Mouse (Mus musculus): ENCODE measurements around the gene Vav3. TPM values are rescaled to one million over a fixed set of nuclear protein-coding genes. Genes with fewer than 3 reads are reported as not detected.

Vav3 gene
- polyA plus RNA-seq, 1 experiment from 2014 or later, result 8.7 TPM

DNA sequence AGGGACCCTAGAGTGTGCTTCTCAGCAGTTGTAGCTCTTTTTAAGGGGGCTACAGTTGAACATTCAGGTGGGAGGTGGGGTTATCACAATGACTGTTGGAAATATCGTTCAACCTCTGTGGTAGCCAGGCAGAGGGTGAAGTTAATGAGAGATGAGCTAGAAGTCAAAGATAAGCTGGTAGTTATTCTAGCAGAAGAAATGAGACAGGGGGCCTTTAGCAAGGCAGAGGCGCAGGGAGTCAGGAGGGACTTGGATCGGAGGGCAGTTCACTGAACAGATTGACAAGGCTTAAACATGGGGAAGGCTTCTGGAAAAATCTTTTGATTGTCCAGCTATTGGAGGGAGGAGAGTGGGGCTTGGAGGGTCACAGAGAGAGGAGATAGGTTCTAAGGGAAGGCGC is 147.4 kb downstream of the Vav3 start:
- no peak for ATAC-seq (ENCODE audit: insufficient number of reproducible peaks, insufficient read depth, low FRiP score, low TSS enrichment)
- Histone ChIP-seq H3K27me3 (no peaks in the 10 kb centered on the region), H3K36me3 (no peaks in the 10 kb centered on the region), H3K9me3 (no peaks in the 10 kb centered on the region), H3K27ac (no peak overlapping the region), H3K4me2 (replicated peaks) (no peak overlapping the region), H3K9ac (no peak overlapping the region), H3K4me1 (no peaks in the 10 kb centered on the region), H3K4me3 (no peak overlapping the region)
- 90% methylated on average over 4 of the region's 4 CpGs for WGBS

DNA sequence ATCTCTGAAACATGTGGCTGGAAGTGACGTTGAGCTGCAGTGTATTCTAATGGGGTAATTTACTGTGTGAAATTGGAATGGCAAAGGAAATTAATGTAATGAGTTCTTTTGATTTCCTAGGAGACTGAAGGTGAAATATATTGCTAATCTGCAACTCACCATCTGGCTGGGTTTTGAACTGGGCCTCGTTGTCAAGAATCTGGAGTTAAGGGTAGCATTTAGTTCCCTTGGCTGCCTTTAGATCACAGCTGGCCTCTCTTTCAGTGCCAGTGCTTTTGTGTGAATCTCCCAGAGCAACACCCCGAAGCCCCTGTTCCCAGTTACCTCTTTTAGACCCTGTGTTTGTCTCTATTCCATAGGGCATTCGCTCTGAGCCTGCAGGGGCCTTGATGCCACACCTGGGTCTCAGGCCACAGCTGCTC is 148.3 kb downstream of the Vav3 start:
- Histone ChIP-seq H3K27ac (no peak overlapping the region), H3K9me3 (no peaks in the 10 kb centered on the region), H3K36me3 (no peaks in the 10 kb centered on the region), H3K4me1 (no peaks in the 10 kb centered on the region), H3K4me2 (replicated peaks) (no peak overlapping the region), H3K27me3 (no peaks in the 10 kb centered on the region), H3K9ac (no peak overlapping the region), H3K4me3 (no peak overlapping the region)
- WGBS, result 52% methylated on average over 4 of the region's 4 CpGs
- no peak for ATAC-seq (ENCODE audit: insufficient number of reproducible peaks, insufficient read depth, low FRiP score, low TSS enrichment)

DNA sequence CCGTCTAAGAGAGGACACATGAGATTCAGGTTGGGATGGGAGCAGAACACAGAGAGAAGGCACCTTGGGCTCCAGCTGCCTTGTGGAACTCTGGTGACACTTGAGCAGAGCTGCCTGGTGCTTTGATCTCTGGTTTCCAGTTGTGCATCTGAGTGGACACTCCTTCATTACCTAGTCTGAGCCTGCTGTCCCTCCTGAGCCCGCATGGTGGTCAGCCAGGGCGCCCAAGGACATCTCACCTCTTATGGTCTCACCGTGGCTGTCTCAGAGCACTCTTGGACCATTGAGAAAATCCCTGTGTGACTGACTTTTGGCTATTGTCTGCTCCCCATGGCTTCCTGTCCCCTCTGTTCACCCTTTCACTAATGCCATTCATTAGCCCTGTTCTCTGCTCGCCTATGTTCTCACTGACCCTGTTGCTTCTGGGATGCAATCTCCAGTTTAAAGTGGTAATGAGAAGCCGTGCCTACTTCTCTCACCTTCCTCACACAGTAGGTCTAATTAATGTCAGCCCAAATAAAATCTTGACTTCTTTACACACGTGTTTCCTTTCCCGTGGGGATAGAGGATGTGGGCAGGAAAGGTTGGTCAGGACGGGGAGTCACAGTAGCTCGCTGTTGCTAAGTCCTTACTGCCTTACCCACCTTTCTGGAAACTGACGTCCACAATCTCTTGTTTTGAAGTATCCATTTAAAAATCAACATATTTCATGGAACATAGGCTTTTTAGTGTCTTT is 150.3 kb downstream of the Vav3 start:
- H3K9me3 ChIP-seq, result no peaks in the 10 kb centered on the region
- no peak overlapping the region for H3K4me3 ChIP-seq
- H3K4me1 ChIP-seq, result no peaks in the 10 kb centered on the region
- no peaks in the 10 kb centered on the region for H3K27me3 ChIP-seq
- no peak overlapping the region for H3K9ac ChIP-seq
- H3K36me3 ChIP-seq, result no peaks in the 10 kb centered on the region
- H3K27ac ChIP-seq, result no peak overlapping the region
- WGBS, result 65% methylated on average over 11 of the region's 11 CpGs
- ATAC-seq (ENCODE audit: insufficient number of reproducible peaks, insufficient read depth, low FRiP score, low TSS enrichment), result no peak
- no peak overlapping the region for H3K4me2 ChIP-seq (replicated peaks)

DNA sequence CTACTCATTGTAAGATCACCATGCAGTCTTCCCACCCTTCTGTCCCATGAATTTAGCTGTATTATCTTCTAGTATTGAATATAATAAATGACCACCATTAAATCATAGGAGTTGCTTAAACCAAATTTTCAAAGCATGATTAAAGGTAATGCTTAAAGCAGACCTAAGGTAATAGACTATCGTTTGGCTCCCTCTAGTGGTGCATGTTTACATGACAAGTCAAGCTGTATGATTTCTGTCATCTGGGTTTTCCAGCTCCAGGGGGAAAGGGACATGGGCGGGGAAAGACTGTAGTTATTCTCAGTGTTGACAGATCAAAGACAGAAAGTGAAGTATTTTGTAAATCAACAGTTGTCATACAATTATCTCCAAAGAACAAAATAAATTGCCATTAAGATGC is 151.1 kb downstream of the Vav3 start:
- Histone ChIP-seq H3K9ac (no peak overlapping the region), H3K36me3 (no peaks in the 10 kb centered on the region), H3K9me3 (no peaks in the 10 kb centered on the region), H3K4me1 (no peaks in the 10 kb centered on the region), H3K4me2 (replicated peaks) (no peak overlapping the region), H3K4me3 (no peak overlapping the region), H3K27ac (no peak overlapping the region), H3K27me3 (no peaks in the 10 kb centered on the region)
- 6% methylated on average over 2 of the region's 2 CpGs for WGBS
- no peak for ATAC-seq (ENCODE audit: insufficient number of reproducible peaks, insufficient read depth, low FRiP score, low TSS enrichment)

DNA sequence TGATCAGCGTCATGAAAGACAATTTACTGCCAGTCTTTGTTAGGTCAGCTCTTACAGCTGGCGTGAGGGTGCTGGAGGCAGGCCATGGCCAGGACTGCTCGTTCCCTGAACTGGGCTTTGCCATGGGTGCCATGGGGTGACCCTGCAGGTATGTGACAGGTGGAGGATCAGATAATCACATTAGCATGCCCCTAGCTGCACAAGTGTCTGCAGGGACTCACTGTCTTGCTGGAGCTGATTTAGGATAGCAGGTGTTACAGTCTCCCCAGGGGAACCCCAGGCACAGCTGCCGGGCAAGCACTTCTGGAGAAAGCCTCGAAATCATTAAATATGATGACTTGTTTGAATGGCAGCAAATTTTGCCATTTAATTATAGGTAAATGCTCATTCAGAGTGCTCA is 156.0 kb downstream of the Vav3 start:
- Histone ChIP-seq H3K27me3 (no peaks in the 10 kb centered on the region), H3K4me2 (replicated peaks) (no peak overlapping the region), H3K27ac (no peak overlapping the region), H3K4me1 (no peaks in the 10 kb centered on the region), H3K36me3 (no peaks in the 10 kb centered on the region), H3K9ac (no peak overlapping the region), H3K4me3 (no peak overlapping the region), H3K9me3 (no peaks in the 10 kb centered on the region)
- WGBS, result 74% methylated on average over 5 of the region's 5 CpGs
- ATAC-seq (ENCODE audit: insufficient number of reproducible peaks, insufficient read depth, low FRiP score, low TSS enrichment), result peak; percentile 41; the same call in 1 of the 2 replicates

DNA sequence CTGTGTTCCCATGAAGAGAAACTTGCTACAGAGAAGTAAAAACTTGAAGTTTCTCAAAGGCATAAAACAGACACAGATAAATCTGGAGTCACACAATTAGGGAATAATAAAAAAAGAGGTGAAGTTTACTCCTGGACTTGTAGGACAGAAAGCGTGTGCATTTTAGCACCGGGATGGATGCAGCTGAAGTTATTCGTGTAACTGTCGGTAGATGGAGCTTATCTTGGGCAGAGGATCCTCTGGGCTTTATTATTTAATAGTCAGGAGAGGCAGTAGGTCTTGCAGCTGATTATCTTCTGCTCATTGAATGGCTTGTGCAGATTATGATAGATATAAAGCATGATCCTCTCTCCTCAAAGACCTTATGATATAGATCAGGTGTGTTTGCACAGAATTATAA is 156.6 kb downstream of the Vav3 start:
- H3K27ac ChIP-seq, result no peak overlapping the region
- 82% methylated on average over 4 of the region's 4 CpGs for WGBS

DNA sequence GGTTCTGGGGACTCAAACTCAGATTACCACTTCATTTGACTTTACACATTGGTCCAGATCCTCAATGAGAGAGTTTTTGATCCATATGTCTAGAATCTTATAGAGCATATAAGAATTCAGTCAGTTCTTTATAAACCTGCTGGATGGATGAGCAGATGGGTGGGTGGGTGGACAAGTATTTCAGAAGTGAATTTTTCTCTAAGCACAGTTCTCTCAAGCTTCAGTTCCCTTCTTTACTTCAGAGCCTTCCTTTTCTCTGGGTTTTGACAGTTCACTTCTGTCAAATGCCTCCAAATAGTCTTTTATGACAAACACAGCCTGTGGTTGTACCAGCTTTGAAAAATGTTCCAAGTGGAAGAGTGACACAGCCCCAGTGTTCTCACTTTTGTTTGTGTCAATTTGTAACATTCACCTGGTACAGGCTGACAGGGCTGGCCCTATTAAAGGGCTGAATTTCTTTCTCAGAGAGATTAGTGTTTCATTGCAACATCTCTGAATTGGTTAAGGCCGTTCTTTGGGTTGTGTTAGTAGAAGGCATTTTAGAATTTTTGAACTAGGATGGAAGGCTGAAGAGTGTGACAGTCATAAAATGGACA is 159.5 kb downstream of the Vav3 start:
- Histone ChIP-seq H3K9ac (no peak overlapping the region), H3K4me3 (no peak overlapping the region), H3K4me1 (no peaks in the 10 kb centered on the region), H3K27me3 (no peaks in the 10 kb centered on the region), H3K27ac (no peak overlapping the region), H3K36me3 (no peaks in the 10 kb centered on the region), H3K9me3 (no peaks in the 10 kb centered on the region), H3K4me2 (replicated peaks) (no peak overlapping the region)
- WGBS, result 91% methylated on average over 1 of the region's 1 CpGs
- ATAC-seq (ENCODE audit: insufficient number of reproducible peaks, insufficient read depth, low FRiP score, low TSS enrichment), result no peak

More for the DNA sequence above, 156.6 kb downstream of the Vav3 start:
- no peaks in the 10 kb centered on the region for H3K4me1 ChIP-seq
- no peak overlapping the region for H3K4me2 ChIP-seq (replicated peaks)
- H3K36me3 ChIP-seq, result no peaks in the 10 kb centered on the region
- no peak for ATAC-seq (ENCODE audit: insufficient number of reproducible peaks, insufficient read depth, low FRiP score, low TSS enrichment)
- H3K9ac ChIP-seq, result no peak overlapping the region
- no peak overlapping the region for H3K4me3 ChIP-seq
- H3K27me3 ChIP-seq, result no peaks in the 10 kb centered on the region
- no peaks in the 10 kb centered on the region for H3K9me3 ChIP-seq

DNA sequence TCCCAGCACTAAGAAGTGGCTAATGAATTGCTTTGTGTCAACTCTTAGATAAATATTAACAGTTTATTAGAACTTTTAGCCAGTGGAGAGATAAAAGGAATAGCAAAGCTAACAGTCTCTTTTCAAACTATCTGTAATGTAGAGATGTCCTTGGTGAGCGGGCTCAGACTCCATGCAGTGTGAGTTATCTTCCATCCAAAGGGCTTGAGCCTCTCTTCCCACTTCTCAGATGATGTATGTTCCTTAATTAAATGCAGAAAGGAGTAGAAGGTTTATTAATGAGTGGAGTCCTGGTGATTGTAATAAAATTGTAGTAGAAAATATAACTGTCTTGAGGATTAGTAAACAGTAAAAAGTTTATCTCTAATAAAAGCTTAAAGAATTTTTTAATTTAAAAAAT is 169.3 kb downstream of the Vav3 start:
- Histone ChIP-seq H3K36me3 (no peaks in the 10 kb centered on the region), H3K9me3 (no peaks in the 10 kb centered on the region), H3K27ac (no peak overlapping the region), H3K9ac (no peak overlapping the region), H3K4me2 (replicated peaks) (no peak overlapping the region), H3K4me3 (no peak overlapping the region), H3K27me3 (no peaks in the 10 kb centered on the region), H3K4me1 (no peaks in the 10 kb centered on the region)
- ATAC-seq (ENCODE audit: insufficient number of reproducible peaks, insufficient read depth, low FRiP score, low TSS enrichment), result no peak
- 72% methylated on average over 1 of the region's 1 CpGs for WGBS

DNA sequence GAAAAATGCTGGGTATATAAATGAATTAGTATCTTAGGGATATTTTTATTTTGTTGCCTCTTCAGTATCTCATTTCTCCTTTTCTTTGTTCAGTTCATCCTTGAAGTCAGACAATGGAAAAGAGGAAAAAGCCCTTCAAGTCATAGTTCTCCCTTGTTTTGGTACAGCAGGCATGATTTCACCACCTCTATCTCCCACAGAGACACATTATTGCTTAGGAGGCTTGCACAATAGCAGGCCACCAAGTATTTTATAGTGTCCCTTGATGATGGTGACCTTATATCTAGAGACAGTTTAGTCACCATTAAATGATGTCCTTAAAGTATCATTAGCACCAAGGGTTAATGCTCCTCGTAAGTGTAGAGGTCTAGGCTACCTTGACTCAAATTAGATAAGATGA is 171.4 kb downstream of the Vav3 start:
- Histone ChIP-seq H3K4me3 (no peak overlapping the region), H3K4me1 (no peaks in the 10 kb centered on the region), H3K4me2 (replicated peaks) (no peak overlapping the region), H3K9ac (no peak overlapping the region), H3K27ac (no peak overlapping the region), H3K36me3 (no peaks in the 10 kb centered on the region), H3K27me3 (no peaks in the 10 kb centered on the region), H3K9me3 (no peaks in the 10 kb centered on the region)
- 82% methylated on average over 1 of the region's 1 CpGs for WGBS
- ATAC-seq (ENCODE audit: insufficient number of reproducible peaks, insufficient read depth, low FRiP score, low TSS enrichment), result no peak

DNA sequence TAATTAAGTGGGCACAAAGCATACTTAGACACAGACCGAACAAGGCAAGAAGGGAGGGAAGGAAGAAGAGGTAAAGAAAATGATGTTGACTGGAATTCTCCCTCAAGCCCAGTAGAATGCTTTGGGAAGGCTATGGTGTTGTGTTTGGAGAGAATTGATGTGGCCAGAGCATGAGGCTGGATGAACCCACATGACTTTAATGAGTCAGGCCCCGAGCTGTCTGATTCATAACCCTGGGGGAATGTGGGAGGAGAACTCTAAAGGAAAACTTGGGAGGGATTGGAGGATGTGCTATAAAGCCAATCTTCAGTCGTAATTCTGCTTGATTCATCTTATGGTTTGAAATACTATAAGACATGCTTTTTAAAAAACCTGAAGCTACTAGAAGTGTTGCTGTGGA is 175.0 kb downstream of the Vav3 start:
- no peak for ATAC-seq (ENCODE audit: insufficient number of reproducible peaks, insufficient read depth, low FRiP score, low TSS enrichment)
- no peak overlapping the region for H3K9ac ChIP-seq
- H3K36me3 ChIP-seq, result no peaks in the 10 kb centered on the region
- no peak overlapping the region for H3K4me3 ChIP-seq
- H3K27me3 ChIP-seq, result no peaks in the 10 kb centered on the region
- no peak overlapping the region for H3K27ac ChIP-seq
- H3K9me3 ChIP-seq, result no peaks in the 10 kb centered on the region
- H3K4me1 ChIP-seq, result no peaks in the 10 kb centered on the region
- no peak overlapping the region for H3K4me2 ChIP-seq (replicated peaks)
- 74% methylated on average over 3 of the region's 3 CpGs for WGBS

DNA sequence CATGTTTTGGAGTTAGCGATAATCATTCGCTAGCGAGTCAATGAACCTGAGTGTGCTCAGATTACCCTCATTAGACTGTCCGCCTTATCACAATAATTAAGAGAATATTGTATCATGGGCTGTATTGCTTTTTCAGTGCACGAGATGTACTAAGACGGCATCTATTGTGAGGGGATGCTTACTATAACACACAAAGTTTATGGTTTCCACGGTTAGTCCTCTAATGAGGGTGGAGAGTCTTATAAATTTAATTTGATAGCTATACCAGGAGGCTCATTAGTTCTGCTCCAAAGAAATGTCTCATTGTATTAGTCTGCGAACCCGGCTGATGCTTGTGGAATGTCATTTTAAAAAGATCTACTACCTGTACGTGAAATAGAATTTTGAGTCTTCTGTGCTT is 175.9 kb downstream of the Vav3 start:
- Histone ChIP-seq H3K27me3 (no peaks in the 10 kb centered on the region), H3K4me3 (no peak overlapping the region), H3K4me2 (replicated peaks) (no peak overlapping the region), H3K4me1 (no peaks in the 10 kb centered on the region), H3K9me3 (no peaks in the 10 kb centered on the region), H3K9ac (no peak overlapping the region), H3K27ac (no peak overlapping the region), H3K36me3 (no peaks in the 10 kb centered on the region)
- WGBS, result 77% methylated on average over 10 of the region's 10 CpGs
- no peak for ATAC-seq (ENCODE audit: insufficient number of reproducible peaks, insufficient read depth, low FRiP score, low TSS enrichment)

DNA sequence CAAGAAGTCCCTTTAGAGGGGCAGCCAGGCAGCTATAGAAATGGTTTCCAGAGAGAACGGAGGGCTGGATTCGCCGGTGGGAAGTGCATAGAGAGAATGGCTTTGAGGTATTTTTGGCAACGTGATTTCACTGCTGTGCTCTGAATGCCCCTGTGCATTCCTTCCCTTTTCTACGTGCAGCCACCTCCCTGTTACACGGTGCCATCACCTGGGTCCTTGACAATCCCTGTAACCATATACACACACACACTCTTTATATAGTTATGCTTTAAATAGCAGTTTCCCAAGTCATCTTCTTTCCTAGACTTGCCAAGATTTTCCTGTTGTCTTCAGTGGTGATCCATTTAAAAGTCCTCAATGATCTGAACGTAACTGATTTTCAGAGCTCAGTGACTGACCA is 181.7 kb downstream of the Vav3 start:
- Histone ChIP-seq H3K36me3 (no peaks in the 10 kb centered on the region), H3K9me3 (no peaks in the 10 kb centered on the region), H3K4me3 (no peak overlapping the region), H3K27me3 (no peaks in the 10 kb centered on the region), H3K27ac (no peak overlapping the region), H3K4me1 (no peaks in the 10 kb centered on the region), H3K9ac (no peak overlapping the region), H3K4me2 (replicated peaks) (no peak overlapping the region)
- WGBS, result 75% methylated on average over 7 of the region's 7 CpGs
- no peak for ATAC-seq (ENCODE audit: insufficient number of reproducible peaks, insufficient read depth, low FRiP score, low TSS enrichment)

Data from embryonic facial prominence, embryonic 12.5 days (tissue).